Mouse (Mus musculus) gastrocnemius, postnatal 4 days (tissue): ENCODE data around the gene Neurod2. TPM values are rescaled to one million over a fixed set of nuclear protein-coding genes. Genes with fewer than 3 reads are reported as not detected.

Experiments used
- DNase-seq, 2 experiments: peaks; one replicate each; pipeline ENCODE4 v3.0.0; 2021 to 2022; ENCODE audit warnings: low spot score in 2 of 2, mixed read lengths in 2 of 2
- long read RNA-seq, 2 experiments: library from polyadenylated mRNA; stranded (forward); transcript quantifications; one replicate each; pipeline ENCODE4 v2.0.0; 2021
- total RNA-seq, 2 experiments: library from RNA; stranded (reverse); gene quantifications; 2 replicates each; pipeline ENCODE4 v1.2.3; 2021

The Neurod2 gene
- not detected for total RNA-seq
- long read RNA-seq, experiment 1 = 0 reads
- long read RNA-seq, experiment 2 = 0 reads

- DNase-seq = no peak
Observed at GRCm38 (mm10) chr11:98329081-98329959, at the start of gene Neurod2. Gene Neurod2, minus strand, starts transcription at chr11:98329648.

GRCm38 (mm10) chr11:98377787-98378186, 48.3 kb upstream of the Neurod2 start:
- no peak for DNase-seq

GRCm38 (mm10) chr11:98376756-98377155, 47.3 kb upstream of the Neurod2 start:
- DNase-seq = no peak

- no peak for DNase-seq
Observed at GRCm38 (mm10) chr11:98374266-98374665, 44.8 kb upstream of the Neurod2 start.

GRCm38 (mm10) chr11:98373244-98373643, 43.8 kb upstream of the Neurod2 start:
- no peak for DNase-seq

GRCm38 (mm10) chr11:98372406-98372805, 43.0 kb upstream of the Neurod2 start:
- peak in 1 of 2 experiments; percentile 61 for DNase-seq

GRCm38 (mm10) chr11:98371556-98372240, 42.2 kb upstream of the Neurod2 start:
- DNase-seq = no peak

- no peak for DNase-seq
Observed at GRCm38 (mm10) chr11:98370588-98370987, 41.1 kb upstream of the Neurod2 start.

- no peak for DNase-seq
Observed at GRCm38 (mm10) chr11:98369337-98369736, 39.9 kb upstream of the Neurod2 start.

- DNase-seq = no peak
Observed at GRCm38 (mm10) chr11:98367863-98368186, 38.4 kb upstream of the Neurod2 start.

GRCm38 (mm10) chr11:98367171-98367862, 37.9 kb upstream of the Neurod2 start:
- no peak for DNase-seq

GRCm38 (mm10) chr11:98366290-98366689, 36.8 kb upstream of the Neurod2 start:
- no peak for DNase-seq

- no peak for DNase-seq
Observed at GRCm38 (mm10) chr11:98364410-98364809, 35.0 kb upstream of the Neurod2 start.

GRCm38 (mm10) chr11:98363817-98364216, 34.4 kb upstream of the Neurod2 start:
- no peak for DNase-seq

- DNase-seq = no peak
Observed at GRCm38 (mm10) chr11:98360866-98361521, 31.5 kb upstream of the Neurod2 start.

- peak; percentile 73 to 92 for DNase-seq
Observed at GRCm38 (mm10) chr11:98358161-98359083, 29.0 kb upstream of the Neurod2 start, which contains the start of gene Stard3. Gene Stard3, plus strand, starts transcription at chr11:98358368.

- no peak for DNase-seq
Observed at GRCm38 (mm10) chr11:98357396-98358160, 28.1 kb upstream of the Neurod2 start.

GRCm38 (mm10) chr11:98356625-98357394, 27.4 kb upstream of the Neurod2 start:
- no peak for DNase-seq
